Mouse (Mus musculus) gastrocnemius, adult 18-20 months (tissue): Measurements from ENCODE around the gene Actrt2. TPM values are rescaled to one million over a fixed set of nuclear protein-coding genes. Genes with fewer than 3 reads are reported as not detected.

Experiments
- DNase-seq: peaks from one replicate; pipeline ENCODE4 v3.0.0; 2021; ENCODE audit warnings: low spot score
- long read RNA-seq, 2 experiments: library from polyadenylated mRNA; stranded (forward); transcript quantifications; one replicate each; pipeline ENCODE4 v2.0.0; 2021
- total RNA-seq, 2 experiments: library from RNA; stranded (reverse); gene quantifications; 2 replicates each; pipeline ENCODE4 v1.2.3; 2021

Gene Actrt2
- total RNA-seq: not detected
- long read RNA-seq, experiment 1: 0 reads
- long read RNA-seq, experiment 2: 0 reads

GRCm38 (mm10) chr4:154667767-154668166 is at the start of gene Actrt2:
Gene Actrt2, minus strand, starts transcription at chr4:154667867.
- no peak for DNase-seq

GRCm38 (mm10) chr4:154709391-154710107 is 41.9 kb upstream of the Actrt2 start:
- DNase-seq: no peak

GRCm38 (mm10) chr4:154708811-154709210 is 41.1 kb upstream of the Actrt2 start:
- DNase-seq: no peak

GRCm38 (mm10) chr4:154708223-154708622 is 40.6 kb upstream of the Actrt2 start:
- no peak for DNase-seq

GRCm38 (mm10) chr4:154707521-154707920 is 39.9 kb upstream of the Actrt2 start:
- DNase-seq: peak; percentile 84

- DNase-seq: no peak
Measured at GRCm38 (mm10) chr4:154706442-154706841, 38.8 kb upstream of the Actrt2 start.

GRCm38 (mm10) chr4:154705681-154706080 is 38.0 kb upstream of the Actrt2 start:
- DNase-seq: peak; percentile 81

- no peak for DNase-seq
Measured at GRCm38 (mm10) chr4:154705056-154705455, 37.4 kb upstream of the Actrt2 start.

- no peak for DNase-seq
Measured at GRCm38 (mm10) chr4:154704591-154704990, 36.9 kb upstream of the Actrt2 start.

GRCm38 (mm10) chr4:154703426-154704070 is 35.9 kb upstream of the Actrt2 start:
- DNase-seq: no peak

- DNase-seq: no peak
Measured at GRCm38 (mm10) chr4:154702931-154703330, 35.3 kb upstream of the Actrt2 start.

- DNase-seq: no peak
Measured at GRCm38 (mm10) chr4:154702186-154702585, 34.5 kb upstream of the Actrt2 start.

GRCm38 (mm10) chr4:154700921-154701412 is 33.3 kb upstream of the Actrt2 start:
- no peak for DNase-seq

- no peak for DNase-seq
Measured at GRCm38 (mm10) chr4:154700436-154700835, 32.8 kb upstream of the Actrt2 start.

GRCm38 (mm10) chr4:154699236-154699635 is 31.6 kb upstream of the Actrt2 start:
- DNase-seq: no peak

GRCm38 (mm10) chr4:154698631-154699030 is 31.0 kb upstream of the Actrt2 start:
- no peak for DNase-seq

GRCm38 (mm10) chr4:154698021-154698590 is 30.4 kb upstream of the Actrt2 start:
- no peak for DNase-seq

GRCm38 (mm10) chr4:154697476-154697875 is 29.8 kb upstream of the Actrt2 start:
- DNase-seq: no peak

- DNase-seq: no peak
Measured at GRCm38 (mm10) chr4:154696552-154696951, 28.9 kb upstream of the Actrt2 start.

- DNase-seq: no peak
Measured at GRCm38 (mm10) chr4:154696146-154696545, 28.5 kb upstream of the Actrt2 start.

- DNase-seq: no peak
Measured at GRCm38 (mm10) chr4:154694361-154694760, 26.7 kb upstream of the Actrt2 start.

GRCm38 (mm10) chr4:154693348-154694015 is 25.8 kb upstream of the Actrt2 start:
- no peak for DNase-seq
